11 mouse cellular contexts compared by ENCODE assay signal in the genomic region with DNA sequence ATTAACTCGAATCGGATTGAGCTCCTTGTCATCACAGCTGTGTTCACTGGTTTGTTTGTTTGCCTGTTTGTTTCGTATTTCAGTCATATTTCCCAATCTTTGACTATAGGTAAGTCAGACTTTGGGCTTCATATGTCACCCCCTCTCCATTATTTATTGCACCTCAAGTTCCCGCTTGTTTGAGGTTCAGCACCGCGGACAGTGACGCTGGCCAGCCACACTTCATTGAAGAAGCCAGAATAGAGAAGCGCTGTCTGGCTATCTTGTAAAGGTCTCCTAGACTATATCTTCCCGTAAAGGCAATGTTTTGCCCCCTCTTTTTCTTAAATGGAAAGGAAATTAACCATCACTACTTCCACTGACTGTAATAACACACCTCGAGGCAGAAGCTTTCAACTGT.
DNase-seq lines count a peak whose midpoint lies in the region; ATAC-seq and TF ChIP-seq lines count a peak whose summit lies in the region.
"Had no signal": no experiment of that assay in that cellular context is flagged by ENCODE, and none has a peak within 500 bp of the region (broad histone marks: within the 10 kb centered on the region; RNA-seq: fewer than 3 reads in every experiment).

No protein-coding gene starts in this region.

- peaks cover 22% of the 10 kb centered on the region; the same call in 1 of the 2 replicates for H3K27me3 ChIP-seq in limb, embryonic 14.5 days (ENCODE audit: control insufficient read depth, insufficient read depth, low read length)

- no peaks in the 10 kb centered on the region for H3K9me3 ChIP-seq in limb, embryonic 14.5 days (ENCODE audit: control insufficient read depth, low read length)

- no peak overlapping the region for H3K9ac ChIP-seq in limb, embryonic 14.5 days (ENCODE audit: low read depth, low read length, severe bottlenecking)

- intact Hi-C loops in left cerebral cortex, adult 2 months (cut with DNase I): no loop called here
- intact Hi-C loops in left cerebral cortex, postnatal 14 days (cut with DNase I): loop anchor here (10.0 kb wide), 1 partner anchor 441 kb away; no protein-coding TSS in a partner anchor

- ATAC-seq in limb, embryonic 14.5 days (ENCODE audit: low FRiP score, low read depth): no peak

- H3K27ac ChIP-seq in left cerebral cortex, adult 2 months: no peak overlapping the region
- no peak overlapping the region for H3K27ac ChIP-seq in limb, embryonic 14.5 days (replicated peaks; ENCODE audit: low read depth, low read length)

- H3K4me3 ChIP-seq in left cerebral cortex, adult 2 months: peak overlapping the region; percentile 31; the same call in 1 of the 2 replicates
- H3K4me3 ChIP-seq in limb, embryonic 14.5 days (replicated peaks; ENCODE audit: low read length): no peak overlapping the region
- H3K4me3 ChIP-seq: megakaryocyte, embryonic 14.5 days had no signal

- WGBS in limb, embryonic 14.5 days: 31% methylated on average over 10 of the region's 10 CpGs

- no peaks in the 10 kb centered on the region for H3K36me3 ChIP-seq in limb, embryonic 14.5 days (ENCODE audit: control insufficient read depth, insufficient read depth, low read length)

- no peaks in the 10 kb centered on the region for H3K4me1 ChIP-seq in limb, embryonic 14.5 days (ENCODE audit: control insufficient read depth, insufficient read depth, low read length)
- H3K4me1 ChIP-seq: megakaryocyte, embryonic 14.5 days had no signal

- H3K4me2 ChIP-seq in limb, embryonic 14.5 days (replicated peaks; ENCODE audit: low read depth, low read length, severe bottlenecking): no peak overlapping the region

- no peak for TF ChIP-seq CTCF in left cerebral cortex, adult 2 months (IDR thresholded peaks at IDR 0.05)

- no peak for TF ChIP-seq POLR2A in limb, embryonic 14.5 days (IDR thresholded peaks at IDR 0.05; ENCODE audit: borderline replicate concordance, extremely low read depth, insufficient read depth, insufficient read length)

- DNase-seq in left cerebral cortex, adult 2 months (ENCODE audit: extremely low spot score in 1 of 2, low spot score in 2 of 2): no peak
- no peak for DNase-seq in left cerebral cortex, postnatal 14 days (ENCODE audit: low spot score in 2 of 2)
- peak; percentile 31 for DNase-seq in embryo, embryonic 11.5 days (ENCODE audit: low read depth, low spot score)
- peak; percentile 22 for DNase-seq in limb, embryonic 14.5 days (ENCODE audit: low spot score)
- DNase-seq in retina, postnatal 1 day: peak; percentile 52
- DNase-seq in right cerebral cortex, postnatal 36 days (ENCODE audit: low spot score in 2 of 2): no peak
- no peak for DNase-seq in left cerebral cortex, adult 18-20 months (ENCODE audit: low spot score in 2 of 2)
- no peak for DNase-seq in ovary, postnatal 10 days (ENCODE audit: low spot score)
- DNase-seq: kidney, adult 8-10 months; spleen, adult 18-20 months had no signal

Comparison
In these comparisons a context has a peak if more than half of its experiments do, and no peak if none do; other contexts are left out.
1. DNase-seq: peak in embryo, embryonic 11.5 days (single experiment), limb, embryonic 14.5 days (single experiment) and retina, postnatal 1 day (single experiment); none in left cerebral cortex, adult 2 months (0 of 2), left cerebral cortex, postnatal 14 days (0 of 2), right cerebral cortex, postnatal 36 days (0 of 2), left cerebral cortex, adult 18-20 months (0 of 2) and ovary, postnatal 10 days (single experiment).